Mouse (Mus musculus): ENCODE results near the gene Yju2.

GRCm38 (mm10) chr17:55968210-55968609, 9.3 kb downstream of the Yju2 start:
- TF ChIP-seq HCFC1 (IDR thresholded peaks at IDR 0.05; ENCODE audit: borderline replicate concordance, insufficient read depth, low read length) (no peak), ZC3H11A (IDR thresholded peaks at IDR 0.05; ENCODE audit: borderline replicate concordance, low read depth, low read length) (no peak), ZNF384 (IDR thresholded peaks at IDR 0.05; ENCODE audit: low read depth, low read length) (no peak)

Data from ES-E14 (cell line).